Comparison of ENCODE assay signal across 14 mouse cellular contexts in genomic region chr13:23938699-23939098, GRCm38 (mm10). TPM values are rescaled to one million over a fixed set of nuclear protein-coding genes. Genes with fewer than 3 reads are reported as not detected.
DNase-seq lines count a peak whose midpoint lies in the region; ATAC-seq and TF ChIP-seq lines count a peak whose summit lies in the region.
"Had no signal": no experiment of that assay in that cellular context is flagged by ENCODE, and none has a peak within 500 bp of the region (broad histone marks: within the 10 kb centered on the region; RNA-seq: fewer than 3 reads in every experiment).

No protein-coding gene starts in this region.

- 95% methylated on average over 1 of the region's 1 CpGs for WGBS in heart, adult 2 months

- peak; percentile 19 to 26 for DNase-seq in frontal cortex, postnatal 36 days (ENCODE audit: low spot score in 2 of 2)
- peak; percentile 47 to 48 for DNase-seq in left cerebral cortex, postnatal 14 days (ENCODE audit: low spot score in 2 of 2)
- no peak for DNase-seq in left cerebral cortex, adult 9 months (ENCODE audit: low spot score in 2 of 2)
- peak; percentile 14 for DNase-seq in cerebellum, adult 9-11 months
- peak; percentile 25 to 51 for DNase-seq in right cerebral cortex, adult 2 months (ENCODE audit: low spot score in 2 of 2)
- DNase-seq in embryo, embryonic 10 days (ENCODE audit: low spot score), result no peak
- DNase-seq in heart, adult 2 months, result no peak
- DNase-seq: gastrocnemius, postnatal 36 days had no signal

- H3K4me1 ChIP-seq in heart, adult 2 months (ENCODE audit: control insufficient read depth, insufficient read depth, low read length), result no peaks in the 10 kb centered on the region
- H3K4me1 ChIP-seq: embryonic facial prominence, embryonic 15.5 days; liver, embryonic 15.5 days had no signal

- H3K27ac ChIP-seq in heart, adult 2 months, result no peak overlapping the region
- H3K27ac ChIP-seq: embryonic facial prominence, embryonic 15.5 days; liver, embryonic 15.5 days had no signal

- intact Hi-C loops in left cerebral cortex, postnatal 14 days (cut with DNase I), result no loop called here
- intact Hi-C loops in heart, adult 2 months (cut with DNase I), result no loop called here

- H3K79me2 ChIP-seq in heart, adult 2 months (replicated peaks; ENCODE audit: control insufficient read depth, insufficient read depth, low read length), result no peaks in the 10 kb centered on the region

- no peak for TF ChIP-seq POLR2A in heart, adult 2 months (IDR thresholded peaks at IDR 0.05; ENCODE audit: insufficient read depth, low read depth, low read length)

- H3K36me3 ChIP-seq in heart, adult 2 months (ENCODE audit: control insufficient read depth, insufficient read depth, low read length), result no peaks in the 10 kb centered on the region
- H3K36me3 ChIP-seq: embryonic facial prominence, embryonic 15.5 days; liver, embryonic 15.5 days had no signal

- no peak overlapping the region for H3K4me3 ChIP-seq in heart, adult 2 months
- H3K4me3 ChIP-seq: embryonic facial prominence, embryonic 15.5 days; liver, embryonic 15.5 days had no signal

- no peak for TF ChIP-seq EP300 in heart, adult 2 months (IDR thresholded peaks at IDR 0.05; ENCODE audit: insufficient read depth, low read depth, low read length)

- ATAC-seq in frontal cortex, adult (ENCODE audit: low TSS enrichment), result no peak
- ATAC-seq: CD4-positive, CD25-positive, alpha-beta regulatory T cell, adult 4 months; Patski had no signal

- H3K9ac ChIP-seq in heart, adult 2 months (ENCODE audit: low read depth, low read length), result no peak overlapping the region
- H3K9ac ChIP-seq: embryonic facial prominence, embryonic 15.5 days; liver, embryonic 15.5 days had no signal

- no peaks in the 10 kb centered on the region for H3K27me3 ChIP-seq in heart, adult 2 months (ENCODE audit: control insufficient read depth, insufficient read depth, low read length)
- H3K27me3 ChIP-seq: embryonic facial prominence, embryonic 15.5 days; liver, embryonic 15.5 days; Patski had no signal

- TF ChIP-seq CTCF in heart, adult 2 months (IDR thresholded peaks at IDR 0.05), result no peak

RNA-seq across cellular contexts. Expression of gene Hist1h2aa, which starts 4.4 kb away (rescaled TPM):
- total RNA-seq in left cerebral cortex, postnatal 14 days (2021), result not detected
- total RNA-seq in heart, adult 2 months (2021), result not detected
- not detected in 2 replicates for polyA plus RNA-seq in heart, adult 2 months (2012; rRNA removed)
- total RNA-seq: gastrocnemius, postnatal 36 days; heart, postnatal 25 days had no signal
- polyA plus RNA-seq: CD4-positive, CD25-positive, alpha-beta regulatory T cell, adult 4 months; embryonic facial prominence, embryonic 15.5 days; liver, embryonic 15.5 days; Patski had no signal

RNA-seq across cellular contexts. Expression of gene Hist1h2ba, which starts 4.7 kb away (rescaled TPM):
- total RNA-seq in left cerebral cortex, postnatal 14 days (2021), result not detected
- total RNA-seq in heart, adult 2 months (2021), result not detected
- not detected in 2 replicates for polyA plus RNA-seq in heart, adult 2 months (2012; rRNA removed)
- total RNA-seq: gastrocnemius, postnatal 36 days; heart, postnatal 25 days had no signal
- polyA plus RNA-seq: CD4-positive, CD25-positive, alpha-beta regulatory T cell, adult 4 months; embryonic facial prominence, embryonic 15.5 days; liver, embryonic 15.5 days; Patski had no signal

RNA-seq across cellular contexts. Expression of gene Slc17a4, which starts 23.9 kb away (rescaled TPM):
- total RNA-seq in left cerebral cortex, postnatal 14 days (2021), result not detected
- total RNA-seq in heart, adult 2 months (2021), result not detected
- not detected in 2 replicates for polyA plus RNA-seq in heart, adult 2 months (2012; rRNA removed)
- total RNA-seq: gastrocnemius, postnatal 36 days; heart, postnatal 25 days had no signal
- polyA plus RNA-seq: CD4-positive, CD25-positive, alpha-beta regulatory T cell, adult 4 months; embryonic facial prominence, embryonic 15.5 days had no signal

RNA-seq across cellular contexts. Expression of gene Scgn, which starts 52.3 kb away (rescaled TPM):
- under 1 TPM; 0.32 to 0.42 TPM for total RNA-seq in left cerebral cortex, postnatal 14 days (2021)
- total RNA-seq in heart, adult 2 months (2021), result not detected
- polyA plus RNA-seq in heart, adult 2 months (2012; rRNA removed), result not detected in 2 replicates
- total RNA-seq: gastrocnemius, postnatal 36 days; heart, postnatal 25 days had no signal
- polyA plus RNA-seq: CD4-positive, CD25-positive, alpha-beta regulatory T cell, adult 4 months; liver, embryonic 15.5 days had no signal

Comparison
In these comparisons a context has a peak if more than half of its experiments do, and no peak if none do; other contexts are left out.
1. DNase-seq: peak in frontal cortex, postnatal 36 days (2 of 2), left cerebral cortex, postnatal 14 days (2 of 2), cerebellum, adult 9-11 months (single experiment) and right cerebral cortex, adult 2 months (2 of 2); none in left cerebral cortex, adult 9 months (0 of 2), embryo, embryonic 10 days (single experiment) and heart, adult 2 months (0 of 2).